Mouse (Mus musculus) midbrain, embryonic 11.5 days (tissue): ENCODE results near the gene Map3k1. TPM values are rescaled to one million over a fixed set of nuclear protein-coding genes. Genes with fewer than 3 reads are reported as not detected.

Source experiments
- ATAC-seq: fragments of 200-750 bp; cut with Nextera tagmentation; 2 replicates; pipeline ENCODE4 v1.8.0; 2017; ENCODE audit warnings: moderate TSS enrichment, moderate library complexity; ENCODE audit not compliant: low FRiP score
- DNase-seq: peaks from one replicate; pipeline ENCODE4 v3.0.0; 2015; ENCODE audit warnings: low spot score; ENCODE audit errors: missing footprints
- H3K27ac ChIP-seq: fragments of 300-500 bp; sonication (generic); 2 replicates; pipeline ENCODE4 v1.5.1; 2014; ENCODE audit warnings: low read depth, low read length
- H3K27me3 ChIP-seq: fragments of 300-500 bp; sonication (generic); 2 replicates; pipeline ENCODE4 v1.6.1; 2014; ENCODE audit warnings: mild to moderate bottlenecking, low read length, moderate library complexity, mixed read lengths; ENCODE audit not compliant: control insufficient read depth, insufficient read depth
- H3K36me3 ChIP-seq: fragments of 300-500 bp; sonication (generic); 2 replicates; pipeline ENCODE4 v1.6.1; 2014; ENCODE audit warnings: mild to moderate bottlenecking, low read length, moderate library complexity, mixed read lengths; ENCODE audit not compliant: control insufficient read depth, insufficient read depth
- H3K4me1 ChIP-seq: fragments of 300-500 bp; sonication (generic); 2 replicates; pipeline ENCODE4 v1.6.1; 2014; ENCODE audit warnings: low read length; ENCODE audit not compliant: control insufficient read depth, insufficient read depth
- H3K4me2 ChIP-seq: fragments of 300-500 bp; sonication (generic); 2 replicates; pipeline ENCODE4 v1.6.1; 2014; ENCODE audit warnings: mild to moderate bottlenecking, moderate library complexity
- H3K4me3 ChIP-seq: fragments of 300-500 bp; sonication (generic); 2 replicates; pipeline ENCODE4 v1.5.1; 2014; ENCODE audit warnings: low read depth, low read length
- H3K9ac ChIP-seq: fragments of 300-500 bp; sonication (generic); 2 replicates; pipeline ENCODE4 v1.6.1; 2014; ENCODE audit warnings: low read length
- H3K9me3 ChIP-seq: fragments of 300-500 bp; sonication (generic); 2 replicates; pipeline ENCODE4 v1.6.1; 2016; ENCODE audit warnings: low read length; ENCODE audit not compliant: control insufficient read depth
- WGBS: fragments of 180-500 bp; shearing (Covaris S2); extraction: QIAGEN DNeasy Blood & Tissue Kit; methylation state at CpG from one replicate; pipeline ENCODE4 v1.1.7; 2014; 5-methylcytosine and 5-hydroxymethylcytosine counted together
- polyA plus RNA-seq: library from polyadenylated mRNA; unstranded; fragments of >200 nt; fragmentation: Nextera tagmentation; extraction: Ambion mirVana; gene quantifications from 2 replicates; pipeline ENCODE4 v1.2.1, GENCODE M21; 2014

Gene Map3k1
- polyA plus RNA-seq, 1 experiment from 2014 or later: 12.0 TPM

GRCm38 (mm10) chr13:111816431-111816830 is 7.6 kb upstream of the Map3k1 start:
- ATAC-seq: no peak
- H3K9ac ChIP-seq: no peak overlapping the region
- H3K4me2 ChIP-seq: no peak overlapping the region
- 74% methylated on average over 3 of the region's 3 CpGs for WGBS
- no peaks in the 10 kb centered on the region for H3K36me3 ChIP-seq
- peak; percentile 44 for DNase-seq
- no peaks in the 10 kb centered on the region for H3K9me3 ChIP-seq
- no peak overlapping the region for H3K27ac ChIP-seq
- H3K4me3 ChIP-seq: no peak overlapping the region
- no peaks in the 10 kb centered on the region for H3K27me3 ChIP-seq
- H3K4me1 ChIP-seq: no peaks in the 10 kb centered on the region

- Histone ChIP-seq H3K4me1 (no peaks in the 10 kb centered on the region), H3K27ac (no peak overlapping the region), H3K36me3 (no peaks in the 10 kb centered on the region), H3K27me3 (no peaks in the 10 kb centered on the region; the same call in 1 of the 2 replicates), H3K9ac (no peak overlapping the region), H3K9me3 (no peaks in the 10 kb centered on the region), H3K4me3 (no peak overlapping the region), H3K4me2 (no peak overlapping the region)
- ATAC-seq (no peak), DNase-seq (peak; percentile 56)
- 93% methylated on average over 4 of the region's 4 CpGs for WGBS
Measured at GRCm38 (mm10) chr13:111815486-111815885, 6.7 kb upstream of the Map3k1 start.

GRCm38 (mm10) chr13:111815017-111815416 is 6.2 kb upstream of the Map3k1 start:
- no peaks in the 10 kb centered on the region; the same call in 1 of the 2 replicates for H3K27me3 ChIP-seq
- no peaks in the 10 kb centered on the region for H3K4me1 ChIP-seq
- DNase-seq (peak; percentile 31), ATAC-seq (no peak)
- WGBS: 97% methylated on average over 7 of the region's 7 CpGs
- no peaks in the 10 kb centered on the region for H3K36me3 ChIP-seq
- no peak overlapping the region for H3K4me2 ChIP-seq
- H3K9me3 ChIP-seq: no peaks in the 10 kb centered on the region
- no peak overlapping the region for H3K9ac ChIP-seq
- no peak overlapping the region for H3K27ac ChIP-seq
- H3K4me3 ChIP-seq: no peak overlapping the region

- H3K9me3 ChIP-seq: no peaks in the 10 kb centered on the region
- H3K27me3 ChIP-seq: no peaks in the 10 kb centered on the region; the same call in 1 of the 2 replicates
- no peak for ATAC-seq
- H3K36me3 ChIP-seq: no peaks in the 10 kb centered on the region
- WGBS: 95% methylated on average over 2 of the region's 2 CpGs
- no peak overlapping the region for H3K27ac ChIP-seq
- H3K4me2 ChIP-seq: no peak overlapping the region
- H3K4me1 ChIP-seq: no peaks in the 10 kb centered on the region
- peak; percentile 33 for DNase-seq
- no peak overlapping the region for H3K9ac ChIP-seq
- no peak overlapping the region for H3K4me3 ChIP-seq
Measured at GRCm38 (mm10) chr13:111812647-111813046, 3.9 kb upstream of the Map3k1 start.

GRCm38 (mm10) chr13:111810998-111811628 is 2.3 kb upstream of the Map3k1 start:
- ATAC-seq: no peak
- H3K27ac ChIP-seq: no peak overlapping the region
- H3K4me3 ChIP-seq: no peak overlapping the region
- no peaks in the 10 kb centered on the region for H3K36me3 ChIP-seq
- no peak overlapping the region for H3K9ac ChIP-seq
- WGBS: 87% methylated on average over 13 of the region's 13 CpGs
- peaks cover 3% of the 10 kb centered on the region; the same call in 1 of the 2 replicates for H3K4me1 ChIP-seq
- DNase-seq: no peak
- H3K27me3 ChIP-seq: no peaks in the 10 kb centered on the region; the same call in 1 of the 2 replicates
- no peaks in the 10 kb centered on the region for H3K9me3 ChIP-seq
- no peak overlapping the region for H3K4me2 ChIP-seq

- ATAC-seq (peak; percentile 61), DNase-seq (peak; percentile 98)
- Histone ChIP-seq H3K4me1 (peaks cover 5% of the 10 kb centered on the region; the same call in 1 of the 2 replicates), H3K4me2 (peak overlapping the region; percentile 90), H3K9ac (peak overlapping the region; percentile 90), H3K27me3 (no peaks in the 10 kb centered on the region; the same call in 1 of the 2 replicates), H3K36me3 (no peaks in the 10 kb centered on the region), H3K9me3 (no peaks in the 10 kb centered on the region), H3K4me3 (peak overlapping the region; percentile 92), H3K27ac (peak overlapping the region; percentile 94)
- WGBS: under 1% methylated on average over 29 of the region's 29 CpGs
Measured at GRCm38 (mm10) chr13:111809466-111810228, 854 bp upstream of the Map3k1 start.

- WGBS: under 1% methylated on average over 34 of the region's 38 CpGs
- peak; percentile 80 for ATAC-seq
Measured at GRCm38 (mm10) chr13:111808387-111808636, 481 bp downstream of the Map3k1 start.

GRCm38 (mm10) chr13:111807596-111808386 is 1.0 kb downstream of the Map3k1 start:
- H3K27ac ChIP-seq: peak overlapping the region; percentile 94
- no peaks in the 10 kb centered on the region for H3K36me3 ChIP-seq
- peak overlapping the region; percentile 92 for H3K4me2 ChIP-seq
- peaks cover 5% of the 10 kb centered on the region; the same call in 1 of the 2 replicates for H3K4me1 ChIP-seq
- H3K27me3 ChIP-seq: no peaks in the 10 kb centered on the region; the same call in 1 of the 2 replicates
- H3K9ac ChIP-seq: peak overlapping the region; percentile 90
- peak overlapping the region; percentile 92 for H3K4me3 ChIP-seq
- no peaks in the 10 kb centered on the region for H3K9me3 ChIP-seq
- peak; percentile 28 for ATAC-seq
- DNase-seq: peak; percentile 95
- WGBS: under 1% methylated on average over 62 of the region's 79 CpGs

More at GRCm38 (mm10) chr13:111808387-111808636, 481 bp downstream of the Map3k1 start:
- peak overlapping the region; percentile 94 for H3K27ac ChIP-seq
- H3K4me3 ChIP-seq: peak overlapping the region; percentile 92
- peak overlapping the region; percentile 90 for H3K9ac ChIP-seq
- H3K9me3 ChIP-seq: no peaks in the 10 kb centered on the region
- H3K4me1 ChIP-seq: peaks cover 5% of the 10 kb centered on the region; the same call in 1 of the 2 replicates
- no peaks in the 10 kb centered on the region for H3K36me3 ChIP-seq
- no peaks in the 10 kb centered on the region; the same call in 1 of the 2 replicates for H3K27me3 ChIP-seq
- H3K4me2 ChIP-seq: peak overlapping the region; percentile 92
- DNase-seq: no peak
